Mouse (Mus musculus): ENCODE measurements around the gene Nox3. TPM values are rescaled to one million over a fixed set of nuclear protein-coding genes. Genes with fewer than 3 reads are reported as not detected.

Nox3 gene
- total and polyA plus RNA-seq, 3 experiments: not detected

DNA sequence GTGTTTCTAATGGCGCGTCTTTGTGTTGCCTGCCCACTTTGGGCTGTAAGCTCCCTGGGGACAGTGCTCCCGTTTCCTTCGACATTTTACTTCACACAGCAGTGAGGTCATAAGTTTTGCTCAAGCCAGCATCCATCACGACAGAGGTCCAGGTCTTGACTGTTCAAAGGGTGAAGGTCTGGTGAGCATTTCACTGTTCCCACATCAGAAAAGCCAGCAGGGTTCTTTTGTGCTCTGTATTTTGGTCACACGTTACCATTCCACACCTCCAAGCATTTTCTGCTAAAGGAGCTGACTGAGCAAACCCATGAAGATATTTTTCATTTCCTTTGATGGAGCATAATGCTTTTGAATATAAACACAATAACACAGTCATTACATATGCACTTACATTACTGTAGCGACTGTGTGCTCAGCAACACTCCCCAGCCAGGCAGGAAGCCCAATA, 85.7 kb downstream of the Nox3 start:
- no peak for DNase-seq

- DNase-seq: no peak
Measured at GRCm38 (mm10) chr17:3602954-3603672, 92.9 kb downstream of the Nox3 start.

GRCm38 (mm10) chr17:3598393-3598792, 97.7 kb downstream of the Nox3 start:
- DNase-seq: no peak

GRCm38 (mm10) chr17:3597866-3598265, 98.2 kb downstream of the Nox3 start:
- DNase-seq: no peak

DNA sequence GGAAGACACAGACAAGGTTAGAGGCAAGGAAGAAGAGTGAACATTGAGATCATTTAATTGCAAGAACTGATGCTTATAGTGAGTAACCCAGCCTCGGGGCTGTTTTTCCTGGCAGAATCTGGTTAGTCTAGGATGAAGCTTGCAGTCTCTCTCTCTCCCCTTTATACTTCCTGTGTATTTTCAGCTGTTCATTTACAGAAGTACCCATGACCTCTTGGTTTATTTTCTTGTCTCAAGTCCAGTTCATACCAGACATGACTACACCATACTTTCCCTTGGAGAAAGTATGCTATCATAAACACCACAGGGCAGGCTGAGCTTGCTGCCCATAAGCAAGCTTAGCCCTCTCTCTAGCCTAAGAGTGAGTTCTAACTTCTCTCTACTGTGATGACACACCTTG, 98.9 kb downstream of the Nox3 start:
- DNase-seq: no peak

Other genes starting within 250 kb of the Nox3 start
- under 1 TPM in 1 of 2 experiments, not detected in 1; 0.46 TPM for gene Cldn20, start 163.7 kb downstream of the Nox3 start, total RNA-seq (2021)
- gene Cldn20, start 163.7 kb downstream of the Nox3 start, polyA plus RNA-seq (2012; rRNA removed): 0.68 TPM in 1 of 2 replicates, not detected in the other
- 10 to 100 TPM; 12.3 to 12.7 TPM for gene Tfb1m, start 138.5 kb downstream of the Nox3 start, total RNA-seq (2021)
- 0.98 and 1.1 TPM in 2 replicates for gene Tfb1m, start 138.5 kb downstream of the Nox3 start, polyA plus RNA-seq (2012; rRNA removed)